Mouse (Mus musculus): Measurements from ENCODE around the gene Dpp7. TPM values are rescaled to one million over a fixed set of nuclear protein-coding genes. Genes with fewer than 3 reads are reported as not detected.

The Dpp7 gene
- polyA plus RNA-seq, 1 experiment from 2014 or later: 21.4 TPM

GRCm38 (mm10) chr2:25328440-25328839 is 27.7 kb downstream of the Dpp7 start:
- WGBS: 34% methylated on average over 7 of the region's 7 CpGs
- Histone ChIP-seq H3K4me1 (ENCODE audit: control insufficient read depth, insufficient read depth, low read length) (peaks cover 10% of the 10 kb centered on the region), H3K9me3 (replicated peaks; ENCODE audit: control insufficient read depth, low read length) (no peaks in the 10 kb centered on the region), H3K36me3 (ENCODE audit: control insufficient read depth, insufficient read depth, low read length) (no peaks in the 10 kb centered on the region), H3K27me3 (replicated peaks; ENCODE audit: control insufficient read depth, insufficient read depth, low read length) (no peaks in the 10 kb centered on the region), H3K4me3 (ENCODE audit: low read depth, low read length) (no peak overlapping the region), H3K9ac (ENCODE audit: low read length) (no peak overlapping the region), H3K4me2 (ENCODE audit: low read length) (no peak overlapping the region), H3K27ac (ENCODE audit: low read depth, low read length) (no peak overlapping the region)
- ATAC-seq: no peak
- DNase-seq (ENCODE audit: low spot score): peak; percentile 59

- no peak for ATAC-seq
- H3K4me3 ChIP-seq (ENCODE audit: low read depth, low read length): no peak overlapping the region
Observed at GRCm38 (mm10) chr2:25326036-25326435, 30.1 kb downstream of the Dpp7 start.

DNA sequence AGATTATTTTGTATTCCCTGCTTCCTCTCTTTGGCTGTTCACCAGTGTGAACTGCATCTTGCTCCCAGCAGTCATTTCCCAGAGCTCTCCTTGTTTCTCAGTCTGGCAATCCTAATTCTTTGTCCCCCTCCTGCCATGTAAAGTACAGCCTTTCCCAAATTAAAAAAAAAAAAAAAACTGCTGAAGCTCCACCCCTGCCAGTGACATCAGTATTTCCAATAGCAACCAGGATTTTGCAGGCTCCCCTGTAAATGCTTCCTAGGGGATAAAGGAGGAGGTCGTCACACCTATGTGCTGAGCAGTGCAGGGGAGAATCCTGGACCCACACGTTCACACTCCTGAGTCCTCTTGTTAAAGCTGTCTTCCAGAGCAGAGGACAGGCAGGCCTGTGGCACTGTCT is 36.1 kb downstream of the Dpp7 start:
- Histone ChIP-seq H3K4me2 (ENCODE audit: low read length) (no peak overlapping the region), H3K9ac (ENCODE audit: low read length) (no peak overlapping the region), H3K4me1 (ENCODE audit: control insufficient read depth, insufficient read depth, low read length) (no peaks in the 10 kb centered on the region), H3K4me3 (ENCODE audit: low read depth, low read length) (no peak overlapping the region), H3K27ac (ENCODE audit: low read depth, low read length) (no peak overlapping the region), H3K27me3 (replicated peaks; ENCODE audit: control insufficient read depth, insufficient read depth, low read length) (peaks cover 22% of the 10 kb centered on the region), H3K9me3 (replicated peaks; ENCODE audit: control insufficient read depth, low read length) (no peaks in the 10 kb centered on the region), H3K36me3 (ENCODE audit: control insufficient read depth, insufficient read depth, low read length) (no peaks in the 10 kb centered on the region)
- DNase-seq (ENCODE audit: low spot score) (no peak), ATAC-seq (no peak)
- 37% methylated on average over 2 of the region's 2 CpGs for WGBS

More at GRCm38 (mm10) chr2:25326036-25326435, 30.1 kb downstream of the Dpp7 start:
- WGBS: 86% methylated on average over 2 of the region's 2 CpGs
- no peaks in the 10 kb centered on the region for H3K4me1 ChIP-seq (ENCODE audit: control insufficient read depth, insufficient read depth, low read length)
- H3K9ac ChIP-seq (ENCODE audit: low read length): no peak overlapping the region
- H3K27me3 ChIP-seq (replicated peaks; ENCODE audit: control insufficient read depth, insufficient read depth, low read length): no peaks in the 10 kb centered on the region; the same call in none of the 2 replicates
- no peak overlapping the region for H3K27ac ChIP-seq (ENCODE audit: low read depth, low read length)
- H3K4me2 ChIP-seq (ENCODE audit: low read length): no peak overlapping the region
- no peaks in the 10 kb centered on the region for H3K36me3 ChIP-seq (ENCODE audit: control insufficient read depth, insufficient read depth, low read length)
- DNase-seq (ENCODE audit: low spot score): no peak
- no peaks in the 10 kb centered on the region for H3K9me3 ChIP-seq (replicated peaks; ENCODE audit: control insufficient read depth, low read length)

- DNase-seq (ENCODE audit: low spot score): peak; percentile 91
- H3K4me3 ChIP-seq (ENCODE audit: low read depth, low read length): peak within 1 kb of the TSS; percentile 48
- no peaks in the 10 kb centered on the region for H3K36me3 ChIP-seq (ENCODE audit: control insufficient read depth, insufficient read depth, low read length)
- H3K4me1 ChIP-seq (ENCODE audit: control insufficient read depth, insufficient read depth, low read length): no peaks in the 10 kb centered on the region
- 9% methylated on average over 58 of the region's 58 CpGs for WGBS
- H3K9ac ChIP-seq (ENCODE audit: low read length): peak within 1 kb of the TSS; percentile 61
- peak within 1 kb of the TSS; percentile 67 for H3K4me2 ChIP-seq (ENCODE audit: low read length)
- peaks cover 25% of the 10 kb centered on the region for H3K27me3 ChIP-seq (replicated peaks; ENCODE audit: control insufficient read depth, insufficient read depth, low read length)
- ATAC-seq: peak; percentile 89
- H3K27ac ChIP-seq (ENCODE audit: low read depth, low read length): peak within 1 kb of the TSS; percentile 44; the same call in 1 of the 2 replicates
- H3K9me3 ChIP-seq (replicated peaks; ENCODE audit: control insufficient read depth, low read length): no peaks in the 10 kb centered on the region
Observed at GRCm38 (mm10) chr2:25318971-25319773, 37.0 kb downstream of the Dpp7 start, which contains the start of gene Grin1. Gene Grin1 (minus strand): TSS chr2:25319187.

DNA sequence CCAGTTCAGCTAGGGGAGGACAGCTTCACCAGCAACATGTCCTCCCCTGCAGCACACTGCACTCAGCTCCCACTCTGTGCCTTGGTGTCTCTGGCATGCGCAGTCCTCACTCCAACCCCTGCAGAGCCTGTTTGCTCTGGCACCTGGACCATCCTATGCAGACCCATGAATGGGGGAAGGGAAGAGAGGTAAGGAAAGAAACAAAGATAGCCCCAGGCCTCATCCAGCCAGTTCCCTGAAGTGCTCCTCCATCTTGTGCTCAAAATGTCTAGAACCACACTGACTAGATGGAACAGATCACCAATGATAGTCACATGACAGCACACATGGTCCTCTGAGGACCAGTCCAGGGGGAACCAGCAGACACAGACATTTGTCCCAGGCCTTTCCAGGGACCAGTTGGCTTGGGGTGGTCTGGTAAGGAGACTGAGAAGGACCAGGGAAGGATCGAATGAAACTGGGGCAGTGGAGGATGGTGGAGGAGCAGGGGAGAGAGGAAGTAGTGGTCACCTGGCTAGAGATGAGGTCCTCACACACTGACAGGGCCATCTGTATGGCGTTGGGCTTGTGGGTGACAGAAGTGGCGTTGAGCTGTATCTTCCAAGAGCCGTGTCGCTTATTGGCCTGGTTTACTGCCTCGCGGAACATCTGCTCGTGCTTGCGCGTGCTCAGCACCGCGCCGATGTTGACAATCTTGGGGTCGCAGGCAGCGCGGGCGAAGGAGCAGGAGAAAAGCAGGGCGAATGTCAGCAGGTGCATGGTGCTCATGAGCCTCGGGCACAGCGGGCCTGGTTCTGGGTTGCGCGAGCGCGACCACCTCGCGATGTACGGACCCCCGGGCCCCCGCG is 37.8 kb downstream of the Dpp7 start:
- H3K4me3 ChIP-seq (ENCODE audit: low read depth, low read length): peak overlapping the region; percentile 48
- peaks cover 29% of the 10 kb centered on the region for H3K27me3 ChIP-seq (replicated peaks; ENCODE audit: control insufficient read depth, insufficient read depth, low read length)
- WGBS: 6% methylated on average over 31 of the region's 31 CpGs
- H3K27ac ChIP-seq (ENCODE audit: low read depth, low read length): peak overlapping the region; percentile 44; the same call in 1 of the 2 replicates
- ATAC-seq (peak; percentile 75), DNase-seq (ENCODE audit: low spot score) (peak; percentile 62)
- no peaks in the 10 kb centered on the region for H3K9me3 ChIP-seq (replicated peaks; ENCODE audit: control insufficient read depth, low read length)
- peak overlapping the region; percentile 67 for H3K4me2 ChIP-seq (ENCODE audit: low read length)
- H3K36me3 ChIP-seq (ENCODE audit: control insufficient read depth, insufficient read depth, low read length): no peaks in the 10 kb centered on the region
- no peaks in the 10 kb centered on the region for H3K4me1 ChIP-seq (ENCODE audit: control insufficient read depth, insufficient read depth, low read length)
- H3K9ac ChIP-seq (ENCODE audit: low read length): peak overlapping the region; percentile 61

DNA sequence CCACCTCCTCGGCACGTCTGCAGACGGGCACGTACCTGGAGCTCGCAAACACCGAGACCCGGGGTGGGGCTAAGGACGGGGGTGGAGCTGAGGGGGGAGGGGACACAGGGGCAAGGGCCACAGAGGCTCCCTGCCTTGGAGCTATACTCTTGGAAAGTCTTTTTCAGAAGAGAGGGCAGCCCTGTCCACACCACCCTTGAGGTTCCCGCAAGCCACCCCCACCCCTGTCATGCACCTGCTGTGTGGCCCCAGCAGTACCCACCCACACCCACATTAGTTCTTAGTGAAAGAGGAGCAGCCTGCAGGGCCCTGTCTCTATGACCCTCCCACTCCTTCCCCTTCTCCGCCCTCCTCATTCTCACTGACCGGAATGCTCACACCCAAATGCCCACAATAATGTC is 44.7 kb downstream of the Dpp7 start:
- H3K27ac ChIP-seq (ENCODE audit: low read depth, low read length): no peak overlapping the region
- no peaks in the 10 kb centered on the region for H3K36me3 ChIP-seq (ENCODE audit: control insufficient read depth, insufficient read depth, low read length)
- 3% methylated on average over 11 of the region's 11 CpGs for WGBS
- DNase-seq (ENCODE audit: low spot score) (no peak), ATAC-seq (no peak)
- no peaks in the 10 kb centered on the region for H3K4me1 ChIP-seq (ENCODE audit: control insufficient read depth, insufficient read depth, low read length)
- H3K4me3 ChIP-seq (ENCODE audit: low read depth, low read length): no peak overlapping the region
- H3K27me3 ChIP-seq (replicated peaks; ENCODE audit: control insufficient read depth, insufficient read depth, low read length): peaks cover 71% of the 10 kb centered on the region
- no peak overlapping the region for H3K4me2 ChIP-seq (ENCODE audit: low read length)
- no peaks in the 10 kb centered on the region for H3K9me3 ChIP-seq (replicated peaks; ENCODE audit: control insufficient read depth, low read length)
- no peak overlapping the region for H3K9ac ChIP-seq (ENCODE audit: low read length)

- no peak overlapping the region for H3K9ac ChIP-seq (ENCODE audit: low read length)
- H3K4me2 ChIP-seq (ENCODE audit: low read length): no peak overlapping the region
- H3K9me3 ChIP-seq (replicated peaks; ENCODE audit: control insufficient read depth, low read length): no peaks in the 10 kb centered on the region
- under 1% methylated on average over 22 of the region's 22 CpGs for WGBS
- no peaks in the 10 kb centered on the region for H3K4me1 ChIP-seq (ENCODE audit: control insufficient read depth, insufficient read depth, low read length)
- DNase-seq (ENCODE audit: low spot score) (no peak), ATAC-seq (no peak)
- H3K36me3 ChIP-seq (ENCODE audit: control insufficient read depth, insufficient read depth, low read length): no peaks in the 10 kb centered on the region
- no peak overlapping the region for H3K27ac ChIP-seq (ENCODE audit: low read depth, low read length)
- H3K4me3 ChIP-seq (ENCODE audit: low read depth, low read length): no peak overlapping the region
- peaks cover 69% of the 10 kb centered on the region for H3K27me3 ChIP-seq (replicated peaks; ENCODE audit: control insufficient read depth, insufficient read depth, low read length)
Observed at GRCm38 (mm10) chr2:25310969-25311368, 45.2 kb downstream of the Dpp7 start.

DNA sequence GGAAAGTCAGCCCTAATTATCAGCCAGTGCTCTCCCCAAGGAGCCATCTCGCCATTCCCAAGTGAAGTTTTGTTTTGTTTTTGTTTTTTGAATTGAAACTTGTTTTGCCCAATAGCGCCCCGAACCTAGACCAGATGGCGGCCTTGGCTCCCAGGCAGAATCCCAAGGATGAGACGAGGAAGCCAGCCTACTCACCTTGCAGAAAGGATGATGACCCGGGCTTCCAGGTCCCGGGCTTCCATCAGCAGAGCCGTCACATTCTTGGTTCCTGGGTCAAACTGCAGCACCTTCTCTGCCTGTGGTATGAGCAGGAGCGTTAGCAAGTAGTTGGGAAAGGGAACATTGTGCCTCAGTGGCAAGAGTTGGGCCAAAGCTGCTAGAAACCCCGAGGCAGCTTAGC is 46.0 kb downstream of the Dpp7 start:
- Histone ChIP-seq H3K4me1 (ENCODE audit: control insufficient read depth, insufficient read depth, low read length) (no peaks in the 10 kb centered on the region), H3K36me3 (ENCODE audit: control insufficient read depth, insufficient read depth, low read length) (no peaks in the 10 kb centered on the region), H3K4me3 (ENCODE audit: low read depth, low read length) (no peak overlapping the region), H3K9me3 (replicated peaks; ENCODE audit: control insufficient read depth, low read length) (no peaks in the 10 kb centered on the region), H3K9ac (ENCODE audit: low read length) (no peak overlapping the region), H3K27me3 (replicated peaks; ENCODE audit: control insufficient read depth, insufficient read depth, low read length) (peaks cover 66% of the 10 kb centered on the region), H3K27ac (ENCODE audit: low read depth, low read length) (no peak overlapping the region), H3K4me2 (ENCODE audit: low read length) (no peak overlapping the region)
- DNase-seq (ENCODE audit: low spot score): no peak
- no peak for ATAC-seq
- WGBS: 56% methylated on average over 10 of the region's 10 CpGs

Data from forebrain, embryonic 14.5 days (tissue).